Mouse (Mus musculus) granulocyte monocyte progenitor cell, adult 5-6 weeks (primary cell): ENCODE results near the gene 2010106E10Rik. TPM values are rescaled to one million over a fixed set of nuclear protein-coding genes. Genes with fewer than 3 reads are reported as not detected.

Source experiments
- ATAC-seq: replicated peaks from 2 replicates; pipeline ENCODE4 v1.8.0; 2016; ENCODE audit warnings: mild to moderate bottlenecking, moderate TSS enrichment, inconsistent platforms; ENCODE audit not compliant: poor library complexity, severe bottlenecking
- total RNA-seq, 2 experiments: library from RNA; stranded (forward) in 1 of 2; stranded (reverse) in 1 of 2; fragments of 200-712, 200-1000 nt in 1 of 2; fragments of >200 nt in 1 of 2; fragmentation: Nextera tagmentation in 1 of 2; gene quantifications; 2 replicates each; pipeline ENCODE4 v1.2.3; 2014 to 2017

2010106E10Rik gene
- not detected in 2 replicates for total RNA-seq (2014; fragmentation: Nextera tagmentation)
- total RNA-seq (2017): not detected in 2 replicates

- ATAC-seq: no peak
Observed at GRCm38 (mm10) chrX:112494974-112495373, at the start of gene 2010106E10Rik. 2010106E10Rik (plus strand) TSS chrX:112495274.

GRCm38 (mm10) chrX:112505651-112506050 is 10.6 kb downstream of the 2010106E10Rik start:
- no peak for ATAC-seq

GRCm38 (mm10) chrX:112524755-112525154 is 29.7 kb downstream of the 2010106E10Rik start:
- ATAC-seq: peak; percentile 65; the same call in 1 of the 2 replicates

GRCm38 (mm10) chrX:112543115-112543514 is 48.0 kb downstream of the 2010106E10Rik start:
- no peak for ATAC-seq

- ATAC-seq: no peak
Observed at GRCm38 (mm10) chrX:112567716-112568115, 72.6 kb downstream of the 2010106E10Rik start.

GRCm38 (mm10) chrX:112600511-112601305 is 105.6 kb downstream of the 2010106E10Rik start, which contains the start of gene Zfp711:
Zfp711 (plus strand) TSS chrX:112600526.
- ATAC-seq: peak; percentile 89

- no peak; the same call in 1 of the 2 replicates for ATAC-seq
Observed at GRCm38 (mm10) chrX:112601306-112602120, 106.4 kb downstream of the 2010106E10Rik start.

Other genes with a start within 250 kb of the 2010106E10Rik start
- 24.3 and 31.5 TPM in 2 replicates for gene Apool, start 183.9 kb upstream of the 2010106E10Rik start, total RNA-seq (2014; fragmentation: Nextera tagmentation)
- 20.7 and 29.0 TPM in 2 replicates for gene Apool, start 183.9 kb upstream of the 2010106E10Rik start, total RNA-seq (2017)
- not detected in 2 replicates for gene Satl1, start 88.5 kb upstream of the 2010106E10Rik start, total RNA-seq (2014; fragmentation: Nextera tagmentation)
- gene Satl1, start 88.5 kb upstream of the 2010106E10Rik start, total RNA-seq (2017): not detected in 2 replicates
- 0.30 TPM in 1 of 2 replicates, not detected in the other for gene Zfp711, start 105.3 kb downstream of the 2010106E10Rik start, total RNA-seq (2014; fragmentation: Nextera tagmentation)
- 0.90 TPM in 1 of 2 replicates, not detected in the other for gene Zfp711, start 105.3 kb downstream of the 2010106E10Rik start, total RNA-seq (2017)
- not detected in 2 replicates for gene Pof1b, start 203.4 kb downstream of the 2010106E10Rik start, total RNA-seq (2014; fragmentation: Nextera tagmentation)
- not detected in 2 replicates for gene Pof1b, start 203.4 kb downstream of the 2010106E10Rik start, total RNA-seq (2017)